Mouse (Mus musculus) liver, adult 2 months (tissue): Measurements from ENCODE around the gene B3gnt2. TPM values are rescaled to one million over a fixed set of nuclear protein-coding genes. Genes with fewer than 3 reads are reported as not detected.

Source experiments
- DNase-seq: peaks from one replicate; pipeline ENCODE4 v3.0.0-alpha.2; 2011; ENCODE audit warnings: low read depth, low spot score; ENCODE audit errors: extremely low read depth
- H3K27ac ChIP-seq: fragments of 200-500 bp; replicated peaks from 2 replicates; pipeline ENCODE4 v1.5.1; 2012; ENCODE audit warnings: low read depth, mild to moderate bottlenecking, control low read depth, inconsistent platforms, low read length; ENCODE audit not compliant: insufficient read depth
- H3K27me3 ChIP-seq: fragments of 200-500 bp; 2 replicates; pipeline ENCODE4 v1.6.1; 2012; ENCODE audit warnings: mild to moderate bottlenecking, moderate library complexity, low read length, inconsistent platforms; ENCODE audit not compliant: control insufficient read depth, insufficient read depth
- H3K36me3 ChIP-seq: fragments of 200-500 bp; 2 replicates; pipeline ENCODE4 v1.6.1; 2012; ENCODE audit warnings: low read length, inconsistent platforms; ENCODE audit not compliant: control insufficient read depth, insufficient read depth
- H3K4me1 ChIP-seq: fragments of 200-500 bp; 2 replicates; pipeline ENCODE4 v1.6.1; 2011; ENCODE audit warnings: low read length; ENCODE audit not compliant: control insufficient read depth, insufficient read depth
- H3K4me3 ChIP-seq: fragments of 200-500 bp; 2 replicates; pipeline ENCODE4 v1.5.1; 2011; ENCODE audit warnings: low read depth, mild to moderate bottlenecking, control low read depth, low read length, moderate library complexity; ENCODE audit not compliant: insufficient read depth
- H3K79me2 ChIP-seq: fragments of 200-500 bp; 2 replicates; pipeline ENCODE4 v1.6.1; 2012; ENCODE audit warnings: inconsistent platforms, mild to moderate bottlenecking, low read length, moderate library complexity; ENCODE audit not compliant: control insufficient read depth, insufficient read depth
- H3K9ac ChIP-seq: fragments of 200-500 bp; 2 replicates; pipeline ENCODE4 v1.6.1; 2012; ENCODE audit warnings: low read depth, mild to moderate bottlenecking, control low read depth, inconsistent platforms, low read length
- CTCF ChIP-seq: fragments of 200-500 bp; IDR thresholded peaks from 2 replicates; pipeline ENCODE4 v1.5.1; 2011; ENCODE audit warnings: low read depth, low read length, control low read depth
- POLR2A ChIP-seq: fragments of 200-500 bp; IDR thresholded peaks from 2 replicates; pipeline ENCODE4 v1.6.1; 2011; ENCODE audit warnings: low read length, control low read depth; ENCODE audit not compliant: insufficient read depth; ENCODE audit errors: extremely low read depth
- WGBS: fragments of 180-500 bp; shearing (Covaris S2); methylation state at CpG from one replicate; pipeline ENCODE4 v1.1.7; 2018; 5-methylcytosine and 5-hydroxymethylcytosine counted together
- polyA plus RNA-seq: library from polyadenylated mRNA; depleted of rRNA; stranded (reverse); fragments of >200 nt; gene quantifications from 2 replicates; pipeline ENCODE4 v1.2.3, GENCODE M21; 2012
- total RNA-seq: library from RNA; depleted of rRNA; stranded (reverse); fragments of >200 nt; gene quantifications from 2 replicates; pipeline ENCODE4 v1.2.3, GENCODE M21; 2014

B3gnt2 gene
- total and polyA plus RNA-seq, 2 experiments: 6.2 to 8.1 TPM

GRCm38 (mm10) chr11:22859633-22860334, 977 bp downstream of the B3gnt2 start:
- Histone ChIP-seq H3K36me3 (no peaks in the 10 kb centered on the region), H3K4me3 (peak overlapping the region; percentile 96), H3K27ac (peak overlapping the region; percentile 99), H3K27me3 (no peaks in the 10 kb centered on the region), H3K79me2 (peaks cover 20% of the 10 kb centered on the region; the same call in 1 of the 2 replicates), H3K9ac (peak overlapping the region; percentile 99), H3K4me1 (peaks cover 7% of the 10 kb centered on the region)
- WGBS: 1% methylated on average over 55 of the region's 55 CpGs
- DNase-seq: peak; percentile 75
- TF ChIP-seq POLR2A (peak; percentile 65), CTCF (0 out of 2 replicates have a peak, but pooled peaks have one; percentile 34)

- DNase-seq: no peak
- peak overlapping the region; percentile 99 for H3K9ac ChIP-seq
- no peaks in the 10 kb centered on the region for H3K36me3 ChIP-seq
- H3K79me2 ChIP-seq: peaks cover 25% of the 10 kb centered on the region
- peak overlapping the region; percentile 99 for H3K27ac ChIP-seq
- H3K4me3 ChIP-seq: peak overlapping the region; percentile 96
- no peaks in the 10 kb centered on the region for H3K27me3 ChIP-seq
- H3K4me1 ChIP-seq: peaks cover 8% of the 10 kb centered on the region
- TF ChIP-seq CTCF (no peak), POLR2A (no peak)
- WGBS: under 1% methylated on average over 40 of the region's 41 CpGs
Observed at GRCm38 (mm10) chr11:22859301-22859632, 1.5 kb downstream of the B3gnt2 start.

GRCm38 (mm10) chr11:22858441-22859300, 2.1 kb downstream of the B3gnt2 start:
- H3K27me3 ChIP-seq: no peaks in the 10 kb centered on the region
- 0 out of 2 replicates have a peak, but pooled peaks have one; percentile 8 for TF ChIP-seq POLR2A
- no peak for TF ChIP-seq CTCF
- 2% methylated on average over 50 of the region's 50 CpGs for WGBS
- peak overlapping the region; percentile 99 for H3K27ac ChIP-seq
- H3K4me1 ChIP-seq: peaks cover 12% of the 10 kb centered on the region
- H3K79me2 ChIP-seq: peaks cover 31% of the 10 kb centered on the region
- peak overlapping the region; percentile 99 for H3K9ac ChIP-seq
- peak; percentile 75 for DNase-seq
- H3K36me3 ChIP-seq: no peaks in the 10 kb centered on the region
- H3K4me3 ChIP-seq: peak overlapping the region; percentile 96

GRCm38 (mm10) chr11:22857705-22858440, 2.9 kb downstream of the B3gnt2 start:
- H3K9ac ChIP-seq: peak overlapping the region; percentile 99
- no peaks in the 10 kb centered on the region for H3K27me3 ChIP-seq
- peak overlapping the region; percentile 96 for H3K4me3 ChIP-seq
- H3K79me2 ChIP-seq: peaks cover 39% of the 10 kb centered on the region
- peak; percentile 53 for DNase-seq
- peaks cover 15% of the 10 kb centered on the region for H3K4me1 ChIP-seq
- H3K27ac ChIP-seq: peak overlapping the region; percentile 99
- TF ChIP-seq CTCF: no peak
- TF ChIP-seq POLR2A: no peak
- 9% methylated on average over 25 of the region's 25 CpGs for WGBS
- H3K36me3 ChIP-seq: no peaks in the 10 kb centered on the region

- Histone ChIP-seq H3K79me2 (peaks cover 45% of the 10 kb centered on the region), H3K36me3 (no peaks in the 10 kb centered on the region), H3K27ac (peak overlapping the region; percentile 99; the same call in 1 of the 2 replicates), H3K4me1 (peaks cover 15% of the 10 kb centered on the region), H3K4me3 (no peak overlapping the region), H3K27me3 (no peaks in the 10 kb centered on the region), H3K9ac (no peak overlapping the region)
- TF ChIP-seq CTCF (no peak), POLR2A (no peak)
- DNase-seq: peak; percentile 52
- 25% methylated on average over 5 of the region's 5 CpGs for WGBS
Observed at GRCm38 (mm10) chr11:22857106-22857704, 3.6 kb downstream of the B3gnt2 start.
